Mouse (Mus musculus) spleen, adult 2 months (tissue): ENCODE results near the gene Kcnk3. TPM values are rescaled to one million over a fixed set of nuclear protein-coding genes. Genes with fewer than 3 reads are reported as not detected.

Source experiments
- DNase-seq, 2 experiments: peaks; one replicate each; pipeline versions ENCODE4 v3.0.0 to v3.0.0-alpha.2; 2012 to 2021; ENCODE audit warnings: low spot score in 2 of 2, low read depth in 1 of 2
- H3K27ac ChIP-seq: fragments of 200-500 bp; 2 replicates; pipeline ENCODE4 v1.5.1; 2012; ENCODE audit warnings: low read length, inconsistent platforms; ENCODE audit not compliant: insufficient read depth
- H3K27me3 ChIP-seq: fragments of 200-500 bp; 2 replicates; pipeline ENCODE4 v1.6.1; 2012; ENCODE audit warnings: mild to moderate bottlenecking, moderate library complexity, low read length, inconsistent platforms; ENCODE audit not compliant: control insufficient read depth, insufficient read depth
- H3K36me3 ChIP-seq: fragments of 200-500 bp; 2 replicates; pipeline ENCODE4 v1.6.1; 2012; ENCODE audit warnings: mild to moderate bottlenecking, low read length, inconsistent platforms; ENCODE audit not compliant: control insufficient read depth, insufficient read depth
- H3K4me1 ChIP-seq: fragments of 200-500 bp; 2 replicates; pipeline ENCODE4 v1.6.1; 2011; ENCODE audit warnings: inconsistent platforms; ENCODE audit not compliant: control insufficient read depth, insufficient read depth, insufficient read length
- H3K4me3 ChIP-seq: fragments of 200-500 bp; 2 replicates; pipeline ENCODE4 v1.5.1; 2011; ENCODE audit warnings: mild to moderate bottlenecking, inconsistent platforms; ENCODE audit not compliant: insufficient read depth, insufficient read length; ENCODE audit errors: extremely low read depth
- CTCF ChIP-seq: fragments of 200-500 bp; IDR thresholded peaks from 2 replicates; pipeline ENCODE4 v1.5.1; 2011; ENCODE audit warnings: mild to moderate bottlenecking, inconsistent platforms; ENCODE audit not compliant: insufficient read depth, insufficient read length, insufficient replicate concordance; ENCODE audit errors: extremely low read depth
- POLR2A ChIP-seq: fragments of 200-500 bp; IDR thresholded peaks from 2 replicates; pipeline ENCODE4 v1.6.1; 2011; ENCODE audit warnings: low read depth, low read length, inconsistent platforms
- WGBS: fragments of 180-500 bp; shearing (Covaris S2); methylation state at CpG from one replicate; pipeline ENCODE4 v1.1.7; 2018; 5-methylcytosine and 5-hydroxymethylcytosine counted together
- polyA plus RNA-seq: library from polyadenylated mRNA; depleted of rRNA; stranded (reverse); fragments of >200 nt; gene quantifications from 2 replicates; pipeline ENCODE4 v1.2.3, GENCODE M21; 2012; rRNA removed

Kcnk3 gene
- 7.9 and 8.6 TPM in 2 replicates for polyA plus RNA-seq

DNA sequence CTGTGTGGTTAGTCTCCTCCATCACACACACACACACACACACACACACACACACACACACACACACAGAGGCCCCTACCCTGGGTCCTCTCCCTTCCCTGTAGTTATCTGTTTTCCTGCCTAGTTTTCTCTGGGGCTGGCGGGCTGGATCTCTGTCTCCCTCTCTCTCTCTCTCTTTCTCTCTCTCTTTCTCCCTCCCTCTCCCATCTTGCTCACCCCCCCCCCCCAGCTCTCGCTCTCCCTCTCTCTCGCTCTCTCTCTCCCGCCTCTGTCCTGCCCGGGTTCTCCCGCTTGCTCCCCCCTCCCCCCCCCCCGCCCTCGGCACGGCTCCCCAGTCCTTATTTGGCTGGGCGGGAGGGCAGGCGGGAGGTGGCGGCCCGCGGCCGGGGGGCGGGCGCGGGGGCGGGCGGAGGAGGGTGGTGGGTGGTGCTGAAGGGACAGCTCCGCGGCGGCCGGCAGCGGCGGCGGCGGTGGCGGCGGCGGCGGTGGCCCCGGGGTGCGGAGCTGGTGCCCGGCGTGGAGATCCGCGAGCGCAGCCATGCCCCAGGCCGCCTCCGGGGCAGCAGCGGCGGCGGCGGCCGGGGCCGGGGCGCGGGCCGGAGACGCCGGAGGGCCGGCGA lies at the start of gene Kcnk3:
TSS of gene Kcnk3 (plus strand) at position 490 of the 620 bp plus-strand sequence.
- Histone ChIP-seq H3K36me3 (no peaks in the 10 kb centered on the region), H3K4me1 (peaks cover 8% of the 10 kb centered on the region), H3K4me3 (peak within 1 kb of the TSS; percentile 5; the same call in 1 of the 2 replicates), H3K27ac (no peak within 1 kb of the TSS), H3K27me3 (peaks cover 14% of the 10 kb centered on the region)
- DNase-seq: peak in 1 of 2 experiments; percentile 34
- 3% methylated on average over 14 of the region's 54 CpGs for WGBS
- TF ChIP-seq CTCF (no peak), POLR2A (no peak)

DNA sequence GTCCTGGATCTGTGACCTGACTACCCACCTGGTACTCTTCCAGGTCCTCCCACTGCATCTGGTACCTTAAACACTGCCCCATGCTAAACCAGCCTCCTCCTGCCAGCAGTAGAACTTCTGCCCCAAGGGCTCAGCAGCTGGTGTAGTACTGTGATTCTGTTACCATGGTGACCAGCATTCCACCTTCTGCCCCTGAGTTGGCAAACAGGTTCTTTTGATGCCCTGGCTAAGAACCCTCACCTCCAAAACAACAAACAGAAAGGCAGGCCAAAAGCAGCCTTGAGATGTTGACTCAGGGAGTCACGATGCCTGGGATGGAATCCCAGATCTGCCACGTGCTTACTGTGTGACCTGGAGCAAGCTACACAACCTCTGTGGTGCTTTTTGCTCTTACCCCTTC lies 42.3 kb upstream of the Kcnk3 start, which contains the start of gene Cib4:
TSS of gene Cib4 (minus strand) at position 139 of the 400 bp plus-strand sequence.
- no peaks in the 10 kb centered on the region for H3K27me3 ChIP-seq
- H3K4me1 ChIP-seq: no peaks in the 10 kb centered on the region
- no peaks in the 10 kb centered on the region for H3K36me3 ChIP-seq
- no peak within 1 kb of the TSS for H3K4me3 ChIP-seq
- WGBS: 56% methylated on average over 2 of the region's 2 CpGs
- TF ChIP-seq CTCF: no peak
- no peak for TF ChIP-seq POLR2A
- no peak for DNase-seq
- H3K27ac ChIP-seq: no peak within 1 kb of the TSS

DNA sequence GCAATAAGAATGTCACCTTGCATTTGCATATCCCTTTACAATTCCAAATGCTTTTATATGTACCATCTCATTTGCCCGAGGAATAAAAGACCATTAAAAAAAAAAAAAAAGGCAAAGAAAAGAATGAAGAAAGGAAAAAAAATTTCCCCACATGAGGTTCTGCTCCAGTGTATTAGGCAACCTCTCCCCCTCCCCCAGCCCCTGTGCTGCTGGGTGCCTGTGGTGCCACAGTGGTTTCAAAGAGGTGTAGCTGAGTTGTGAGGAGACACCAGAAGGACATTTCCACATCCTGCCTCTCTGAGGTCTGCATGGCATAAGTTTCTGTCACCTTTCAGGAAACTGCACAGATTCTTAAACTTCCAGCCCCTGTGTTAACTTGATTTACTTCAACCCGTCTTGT lies 39.3 kb upstream of the Kcnk3 start:
- no peaks in the 10 kb centered on the region for H3K27me3 ChIP-seq
- no peaks in the 10 kb centered on the region for H3K36me3 ChIP-seq
- TF ChIP-seq CTCF (no peak), POLR2A (no peak)
- no peak overlapping the region for H3K4me3 ChIP-seq
- no peak for DNase-seq
- no peaks in the 10 kb centered on the region for H3K4me1 ChIP-seq
- H3K27ac ChIP-seq: no peak overlapping the region
- 40% methylated on average over 2 of the region's 2 CpGs for WGBS

DNA sequence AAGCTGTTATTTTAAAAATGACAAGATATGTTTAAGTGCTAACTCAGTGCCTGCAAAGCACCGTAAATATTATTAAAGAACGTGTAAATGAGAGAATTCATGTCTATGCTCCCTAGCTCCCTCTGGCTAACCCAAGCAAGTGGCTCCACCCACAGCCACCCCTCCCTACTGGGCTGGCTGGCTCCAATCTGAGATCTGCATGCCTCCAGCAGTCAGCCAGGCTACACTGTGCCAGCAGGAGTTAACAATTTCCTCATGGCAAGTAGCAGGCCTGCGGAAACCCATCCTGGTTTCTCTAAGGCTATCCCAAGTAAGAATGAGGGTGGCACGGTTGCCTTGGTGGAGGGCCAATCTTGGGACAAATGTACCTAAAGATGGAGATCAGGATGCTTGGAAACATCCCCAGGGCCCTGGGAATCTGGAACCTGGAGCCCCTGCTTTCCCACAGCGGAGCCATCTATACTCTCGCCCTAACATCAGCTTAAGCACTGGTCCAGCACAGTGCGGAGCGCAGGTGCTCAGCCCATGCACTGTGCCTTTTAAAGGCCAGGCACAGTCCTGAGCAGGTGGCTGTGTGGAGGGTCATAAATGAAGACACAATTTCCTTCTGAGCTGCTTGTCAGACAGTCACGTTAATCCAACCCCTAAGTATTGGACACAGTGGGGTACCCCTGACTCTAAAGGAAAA lies 37.5 kb upstream of the Kcnk3 start:
- no peak for TF ChIP-seq CTCF
- TF ChIP-seq POLR2A: no peak
- Histone ChIP-seq H3K4me1 (no peaks in the 10 kb centered on the region), H3K27me3 (no peaks in the 10 kb centered on the region), H3K4me3 (no peak overlapping the region), H3K36me3 (no peaks in the 10 kb centered on the region), H3K27ac (no peak overlapping the region)
- 71% methylated on average over 9 of the region's 9 CpGs for WGBS
- DNase-seq: no peak

DNA sequence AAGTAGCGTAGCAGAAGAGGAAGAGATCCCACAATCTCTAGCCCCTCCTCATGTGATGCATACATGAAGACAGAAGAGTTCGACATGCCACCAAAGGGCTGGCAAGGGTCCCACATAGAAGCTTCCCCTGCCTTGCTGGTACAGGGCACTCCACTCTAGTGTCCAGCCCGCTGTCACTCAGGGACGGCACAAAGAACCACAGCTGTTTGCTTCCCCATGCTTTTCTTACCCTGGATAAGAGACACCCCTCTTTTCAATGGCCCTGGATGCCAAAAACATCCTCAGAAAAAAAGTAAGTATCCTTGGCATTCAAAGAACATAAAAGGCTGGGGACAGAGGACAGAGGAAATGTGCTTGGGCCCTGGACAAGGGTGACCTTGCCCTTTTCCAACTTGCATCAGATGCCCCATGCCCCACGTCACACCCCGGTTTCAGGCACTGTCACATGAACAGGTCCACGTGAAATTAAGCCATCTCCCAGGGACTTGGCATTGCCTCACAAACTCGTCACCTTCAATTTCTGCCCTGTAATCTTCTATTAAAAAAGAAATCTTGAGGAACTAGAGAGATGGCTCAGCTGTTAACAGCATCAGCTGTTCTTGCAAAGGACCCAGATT lies 36.8 kb upstream of the Kcnk3 start:
- DNase-seq: no peak
- Histone ChIP-seq H3K4me3 (no peak overlapping the region), H3K27ac (no peak overlapping the region), H3K27me3 (no peaks in the 10 kb centered on the region), H3K4me1 (no peaks in the 10 kb centered on the region), H3K36me3 (no peaks in the 10 kb centered on the region)
- 80% methylated on average over 8 of the region's 8 CpGs for WGBS
- TF ChIP-seq CTCF (no peak), POLR2A (no peak)

DNA sequence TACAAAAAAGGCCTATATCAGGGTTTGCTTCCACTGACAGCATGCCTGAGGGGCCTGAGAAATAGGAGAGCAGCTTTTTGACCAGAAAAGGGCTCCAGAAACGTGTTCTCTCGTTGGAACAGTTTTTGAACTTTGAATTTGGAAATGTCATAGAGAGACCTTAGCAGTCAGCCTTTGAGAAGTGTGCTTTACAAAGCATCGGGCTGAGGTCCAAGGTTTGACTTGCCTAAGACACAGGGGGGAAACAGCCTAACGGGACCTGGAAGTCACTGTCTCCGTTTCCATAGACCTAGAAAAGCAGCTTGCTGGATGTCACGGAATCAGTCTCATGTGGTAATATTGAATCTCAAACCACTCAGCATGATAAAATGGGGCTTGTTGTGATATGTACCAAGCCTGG lies 36.0 kb upstream of the Kcnk3 start:
- no peak overlapping the region for H3K4me3 ChIP-seq
- DNase-seq: no peak
- H3K4me1 ChIP-seq: no peaks in the 10 kb centered on the region
- no peaks in the 10 kb centered on the region for H3K27me3 ChIP-seq
- H3K36me3 ChIP-seq: no peaks in the 10 kb centered on the region
- no peak overlapping the region for H3K27ac ChIP-seq
- 83% methylated on average over 6 of the region's 6 CpGs for WGBS
- TF ChIP-seq POLR2A (no peak), CTCF (no peak)

DNA sequence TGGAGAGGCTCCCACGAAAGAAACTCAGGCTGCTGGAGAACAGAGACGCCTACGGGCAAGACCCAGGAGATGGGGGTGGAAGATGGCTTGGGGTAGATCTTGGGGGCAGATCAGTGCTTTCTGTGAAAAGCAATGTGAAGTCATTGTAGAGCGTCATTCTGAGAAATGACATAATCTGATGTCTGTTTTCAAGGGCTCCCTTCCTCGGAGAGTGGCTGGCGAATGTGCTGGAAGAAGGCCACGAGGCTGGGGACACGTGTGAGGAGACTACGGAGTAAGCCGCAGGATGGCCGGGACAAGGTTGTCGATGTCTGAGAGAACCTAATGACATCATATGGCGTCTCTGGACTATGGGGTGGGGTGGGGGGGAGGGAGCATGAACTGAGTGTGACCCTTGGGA lies 34.0 kb upstream of the Kcnk3 start:
- no peak for TF ChIP-seq POLR2A
- no peak for TF ChIP-seq CTCF
- no peaks in the 10 kb centered on the region for H3K36me3 ChIP-seq
- 92% methylated on average over 13 of the region's 13 CpGs for WGBS
- H3K27ac ChIP-seq: no peak overlapping the region
- H3K4me1 ChIP-seq: no peaks in the 10 kb centered on the region
- H3K27me3 ChIP-seq: no peaks in the 10 kb centered on the region
- no peak for DNase-seq
- no peak overlapping the region for H3K4me3 ChIP-seq
